Mouse (Mus musculus) gastrocnemius, adult 2 months (tissue): ENCODE data around the gene Ube2d3. TPM values are rescaled to one million over a fixed set of nuclear protein-coding genes. Genes with fewer than 3 reads are reported as not detected.
"Not testable (repeated sequence)": the region's sequence is repeated elsewhere in the genome, so short reads cannot be mapped to it uniquely, and the experiment has no call there.

Experiments
- DNase-seq: peaks from one replicate; pipeline ENCODE4 v3.0.0; 2022
- H3K27ac ChIP-seq: fragments of 200-600 bp; 2 replicates; pipeline ENCODE4 v1.8.1; 2022; ENCODE audit warnings: mild to moderate bottlenecking
- H3K4me3 ChIP-seq: fragments of 200-600 bp; 2 replicates; pipeline ENCODE4 v1.8.1; 2022; ENCODE audit warnings: mild to moderate bottlenecking, moderate library complexity
- CTCF ChIP-seq: fragments of 200-600 bp; IDR thresholded peaks from 2 replicates; pipeline ENCODE4 v1.8.1; 2022; ENCODE audit warnings: antibody characterized with exemption, mild to moderate bottlenecking, moderate library complexity
- intact Hi-C: fragments of 180-260 bp; cut with DNase I; formaldehyde crosslinking; loops from one replicate; pipeline ENCODE4 v1.15.1; 2025
- total RNA-seq, 2 experiments: library from RNA; stranded (reverse); gene quantifications; 2 replicates each; pipeline ENCODE4 v1.2.3; 2021

Ube2d3 gene
- total RNA-seq, 2 experiments from 2014 or later: 327 TPM

DNA sequence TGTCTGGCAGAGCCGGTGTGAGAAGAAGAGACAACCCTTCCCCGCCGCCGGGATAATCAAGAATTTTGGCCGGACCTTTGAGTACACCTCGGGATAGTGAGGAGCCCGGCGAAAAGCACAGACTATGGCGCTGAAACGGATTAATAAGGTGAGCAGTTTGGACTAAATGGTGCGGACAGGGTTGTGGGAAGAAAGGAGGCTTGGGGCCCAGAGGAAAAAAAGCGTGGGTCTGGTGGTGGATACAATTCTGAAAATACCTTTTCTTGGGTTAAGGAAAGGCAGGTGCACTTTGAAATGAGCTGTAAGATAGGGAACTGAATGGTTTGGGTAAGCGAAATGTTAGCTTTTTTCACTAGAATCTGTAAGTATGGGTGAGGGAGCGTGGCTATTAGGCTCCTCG is 1.7 kb downstream of the Ube2d3 start:
- H3K27ac ChIP-seq: peak overlapping the region; percentile 99
- no peak for DNase-seq
- TF ChIP-seq CTCF: no peak
- intact Hi-C loops: loop anchor here (5.0 kb wide), 2 partner anchors 63 to 78 kb away; no protein-coding TSS in a partner anchor
- peak overlapping the region; percentile 97 for H3K4me3 ChIP-seq

DNA sequence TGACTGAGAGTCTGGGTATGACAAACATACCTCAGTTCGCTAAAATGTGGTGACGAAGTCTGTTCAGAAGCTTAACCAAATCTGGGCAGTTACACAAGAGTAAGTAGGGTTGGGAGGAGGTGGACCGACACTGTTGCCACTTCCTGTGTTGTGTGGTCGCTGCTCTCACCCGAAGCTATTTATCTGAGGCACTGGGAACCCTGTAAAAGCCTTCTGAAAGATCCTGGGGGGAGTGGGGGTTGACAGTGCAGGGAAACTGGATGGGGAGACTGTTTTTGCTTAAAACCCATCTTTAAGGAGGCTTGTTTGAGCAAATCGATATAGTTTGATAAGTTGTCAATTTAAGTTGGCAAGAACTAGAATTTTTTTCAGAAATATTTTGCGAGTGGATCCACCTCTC is 2.3 kb downstream of the Ube2d3 start:
- no peak for DNase-seq
- intact Hi-C loops: no loop called here

GRCm38 (mm10) chr3:135440621-135441020 is 2.7 kb downstream of the Ube2d3 start:
- intact Hi-C loops: no loop called here
- peak overlapping the region; percentile 97 for H3K4me3 ChIP-seq
- no peak for DNase-seq
- H3K27ac ChIP-seq: peak overlapping the region; percentile 99
- TF ChIP-seq CTCF: no peak

More for the DNA sequence above, 2.3 kb downstream of the Ube2d3 start:
- H3K27ac ChIP-seq: peak overlapping the region; percentile 99
- H3K4me3 ChIP-seq: peak overlapping the region; percentile 97
- no peak for TF ChIP-seq CTCF

DNA sequence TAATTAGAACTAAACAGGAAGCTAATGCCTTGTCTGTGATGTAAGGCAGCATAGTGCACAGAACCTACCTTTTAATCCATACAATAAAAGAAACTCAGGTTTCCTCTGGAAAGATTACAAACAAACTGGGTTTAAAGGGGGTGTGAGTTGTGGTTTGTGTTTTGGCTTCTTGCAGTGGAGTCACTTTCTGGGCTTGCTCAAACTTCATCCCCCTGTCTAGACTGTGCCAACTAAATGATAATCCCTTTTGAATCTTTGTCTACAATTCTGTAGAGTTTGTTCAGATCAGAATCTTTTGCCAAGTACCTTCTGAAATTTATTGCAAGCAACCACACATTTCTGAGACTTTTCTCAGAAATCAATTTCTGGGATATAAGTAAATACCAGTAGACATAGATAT is 7.0 kb downstream of the Ube2d3 start:
- TF ChIP-seq CTCF: no peak
- intact Hi-C loops: no loop called here
- no peak for DNase-seq
- H3K27ac ChIP-seq: peak overlapping the region; percentile 36
- peak overlapping the region; percentile 0 for H3K4me3 ChIP-seq

- no peak overlapping the region for H3K27ac ChIP-seq
- intact Hi-C loops: no loop called here
- H3K4me3 ChIP-seq: no peak overlapping the region
- no peak for DNase-seq
- no peak for TF ChIP-seq CTCF
Observed at GRCm38 (mm10) chr3:135458981-135459380, 21.0 kb downstream of the Ube2d3 start.

DNA sequence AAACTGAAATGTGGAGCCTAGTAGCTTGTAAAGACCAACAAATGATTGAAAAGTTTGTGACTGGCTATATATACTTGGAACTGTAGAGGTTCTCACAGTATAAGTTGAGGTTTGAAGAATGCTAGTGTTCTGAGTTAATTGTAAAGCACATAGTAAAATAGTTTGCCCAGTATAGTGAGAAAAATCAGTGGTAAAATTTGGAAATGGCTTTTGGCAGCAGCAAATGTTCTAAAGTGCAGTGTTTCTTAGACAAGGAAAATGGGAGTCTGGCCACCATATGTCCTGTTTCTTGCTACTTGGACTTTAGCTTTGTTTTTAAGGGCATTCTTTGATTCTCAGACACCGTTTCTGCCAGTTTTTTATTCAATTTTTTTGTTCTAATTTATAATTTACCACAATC is 30.5 kb downstream of the Ube2d3 start:
- H3K27ac ChIP-seq: no peak overlapping the region
- no peak for DNase-seq
- intact Hi-C loops: no loop called here
- no peak for TF ChIP-seq CTCF
- no peak overlapping the region for H3K4me3 ChIP-seq

DNA sequence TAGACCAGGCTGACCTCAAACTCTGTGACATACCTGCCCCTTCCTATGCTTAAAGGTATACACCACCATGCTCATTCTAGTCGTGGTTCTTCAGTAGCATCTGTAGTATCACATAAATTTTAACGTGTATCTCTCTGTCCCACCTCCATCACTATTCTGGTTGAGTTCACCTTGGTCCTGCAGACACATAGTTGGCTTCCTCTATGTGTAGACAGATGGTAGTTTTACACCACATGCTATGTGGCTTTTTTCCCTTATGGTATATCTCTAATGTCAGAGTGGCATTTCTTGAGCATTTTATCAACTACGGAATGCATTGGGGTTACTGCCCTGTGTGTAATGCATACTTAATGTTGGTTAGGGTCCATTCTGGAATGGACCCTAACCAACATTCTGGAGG is 31.2 kb downstream of the Ube2d3 start:
- Histone ChIP-seq H3K27ac (no peak overlapping the region), H3K4me3 (no peak overlapping the region)
- no peak for DNase-seq
- intact Hi-C loops: no loop called here
- TF ChIP-seq CTCF: no peak

DNA sequence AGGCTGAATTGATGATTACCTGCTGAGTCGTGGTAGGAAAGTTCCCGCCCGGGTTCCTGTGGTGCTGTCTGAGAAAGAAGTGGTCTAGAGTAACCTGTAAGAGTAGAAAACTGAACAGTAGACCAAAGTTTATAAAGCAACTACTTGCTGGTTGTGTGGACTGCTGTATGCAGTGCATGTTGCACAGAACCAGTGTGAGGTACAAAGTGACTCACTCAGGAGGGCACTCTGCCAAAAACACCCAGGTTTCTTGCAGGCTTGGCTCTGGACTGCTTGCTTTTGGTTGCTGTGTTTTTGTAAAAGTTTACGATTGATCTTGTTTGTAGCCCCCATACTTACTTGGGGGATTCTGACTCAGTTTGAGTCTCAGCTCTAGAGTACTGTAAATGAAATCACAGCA is 32.0 kb downstream of the Ube2d3 start:
- intact Hi-C loops: no loop called here
- Histone ChIP-seq H3K4me3 (no peak overlapping the region), H3K27ac (no peak overlapping the region)
- TF ChIP-seq CTCF: no peak
- peak; percentile 73 for DNase-seq

DNA sequence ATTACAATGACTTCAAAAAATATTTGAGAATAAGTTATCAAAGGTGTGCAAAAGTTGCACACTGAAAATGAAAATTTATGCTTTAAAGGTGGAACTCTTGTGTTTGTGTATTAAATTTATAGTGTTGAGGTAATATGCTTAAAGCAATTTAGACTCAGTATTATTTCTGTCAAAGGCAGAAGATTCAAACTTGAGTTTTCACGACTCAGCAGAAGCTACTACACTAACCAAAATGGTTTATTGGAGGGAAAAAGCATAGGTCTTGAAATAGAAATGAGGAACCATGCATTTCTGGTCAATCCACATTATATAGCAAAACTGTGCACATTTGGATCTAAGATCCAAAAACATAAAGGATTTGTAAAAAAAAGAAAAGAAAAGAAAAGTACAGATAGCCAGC is 32.9 kb downstream of the Ube2d3 start:
- no peak for DNase-seq
- H3K4me3 ChIP-seq: no peak overlapping the region
- no peak for TF ChIP-seq CTCF
- no peak overlapping the region for H3K27ac ChIP-seq
- intact Hi-C loops: no loop called here

DNA sequence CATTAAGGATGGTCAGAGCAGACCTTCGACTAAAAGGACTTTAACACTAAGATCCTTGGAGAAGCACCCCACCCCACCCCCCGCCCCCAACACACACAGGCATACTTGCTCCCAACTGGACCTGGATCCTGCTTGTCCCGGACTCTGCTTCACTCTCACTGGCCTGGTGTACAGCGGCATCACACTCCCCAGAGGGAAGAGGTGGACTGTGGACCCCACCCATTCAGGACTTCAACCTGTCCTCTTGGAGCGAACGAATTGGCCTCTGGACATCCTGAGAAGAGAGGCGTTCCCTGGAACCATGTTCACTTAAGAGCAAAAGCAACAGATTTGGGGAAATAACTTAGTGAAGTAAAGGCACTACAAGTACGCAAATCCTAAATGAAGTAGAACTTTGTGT is 37.1 kb downstream of the Ube2d3 start:
- no peak for TF ChIP-seq CTCF
- DNase-seq: no peak
- Histone ChIP-seq H3K4me3 (no peak overlapping the region), H3K27ac (no peak overlapping the region)
- intact Hi-C loops: no loop called here

- intact Hi-C loops: no loop called here
- no peak for TF ChIP-seq CTCF
- no peak overlapping the region for H3K4me3 ChIP-seq
- no peak overlapping the region for H3K27ac ChIP-seq
- DNase-seq: no peak
Observed at GRCm38 (mm10) chr3:135476286-135476685, 38.3 kb downstream of the Ube2d3 start.

DNA sequence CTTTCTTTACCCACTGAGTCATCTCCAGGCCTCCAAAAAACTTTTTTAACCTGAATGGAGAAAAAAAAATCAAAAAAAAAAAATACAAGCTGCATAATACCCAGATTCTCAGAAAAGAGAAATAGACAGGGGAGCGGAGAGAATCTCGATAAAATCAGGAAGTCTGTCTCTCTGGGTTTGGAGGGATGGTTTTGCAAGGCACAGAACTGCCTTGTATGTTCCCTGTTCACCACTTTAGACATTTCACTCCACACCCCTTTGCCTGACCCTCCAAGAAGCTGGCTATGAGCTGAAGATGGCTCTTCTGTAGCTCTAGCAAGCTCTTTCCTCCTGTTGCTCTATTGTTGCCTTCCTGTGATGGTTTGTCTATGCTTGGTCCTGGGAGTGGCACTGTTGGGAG is 39.0 kb downstream of the Ube2d3 start:
- TF ChIP-seq CTCF: no peak
- Histone ChIP-seq H3K27ac (no peak overlapping the region), H3K4me3 (no peak overlapping the region)
- DNase-seq: no peak
- intact Hi-C loops: no loop called here

- H3K4me3 ChIP-seq, intact Hi-C loops, H3K27ac ChIP-seq, DNase-seq: not testable (repeated sequence)
Observed at GRCm38 (mm10) chr3:135479090-135479489, 41.1 kb downstream of the Ube2d3 start.

DNA sequence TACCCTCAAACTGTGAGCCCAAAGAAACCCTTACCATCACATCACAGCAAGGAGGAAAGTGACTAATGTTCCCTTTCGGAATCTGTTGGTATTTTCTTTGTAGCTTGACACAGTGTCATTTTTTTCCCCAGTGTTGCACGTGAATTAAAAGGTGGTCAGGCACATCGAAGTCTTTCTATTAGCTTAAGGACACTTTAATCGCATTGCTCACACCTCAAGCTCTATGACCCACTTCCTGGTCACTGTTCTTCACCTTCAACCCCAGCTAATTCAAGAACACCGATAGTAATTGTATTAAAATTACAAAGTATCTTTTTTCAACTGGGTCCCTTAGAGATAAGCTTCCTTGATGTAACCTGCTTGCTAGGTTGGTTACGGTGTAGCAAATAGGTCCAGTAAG is 42.8 kb downstream of the Ube2d3 start:
- no peak for TF ChIP-seq CTCF
- intact Hi-C loops: no loop called here
- DNase-seq: no peak
- Histone ChIP-seq H3K27ac (no peak overlapping the region), H3K4me3 (no peak overlapping the region)

DNA sequence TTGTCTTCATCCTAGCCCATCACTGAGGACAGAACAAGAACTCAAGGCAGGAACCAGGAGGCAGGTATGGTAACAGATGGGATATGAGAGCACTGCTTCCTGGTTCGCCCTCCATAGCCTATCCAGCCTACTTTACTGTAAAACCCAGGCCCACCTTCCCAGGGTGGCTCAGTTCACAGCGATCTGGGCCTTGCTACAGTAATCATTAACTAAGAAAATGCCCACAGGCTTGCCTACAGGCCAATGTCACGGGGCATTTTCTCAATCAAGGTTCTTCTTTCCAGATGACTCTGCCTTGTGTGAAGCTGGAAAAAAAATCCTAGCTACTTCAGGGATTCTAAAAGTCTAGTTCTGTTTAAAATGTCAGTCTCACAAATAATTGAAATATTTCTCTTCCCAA is 43.7 kb downstream of the Ube2d3 start:
- no peak for DNase-seq
- no peak overlapping the region for H3K4me3 ChIP-seq
- H3K27ac ChIP-seq: no peak overlapping the region
- no peak for TF ChIP-seq CTCF
- intact Hi-C loops: no loop called here

DNA sequence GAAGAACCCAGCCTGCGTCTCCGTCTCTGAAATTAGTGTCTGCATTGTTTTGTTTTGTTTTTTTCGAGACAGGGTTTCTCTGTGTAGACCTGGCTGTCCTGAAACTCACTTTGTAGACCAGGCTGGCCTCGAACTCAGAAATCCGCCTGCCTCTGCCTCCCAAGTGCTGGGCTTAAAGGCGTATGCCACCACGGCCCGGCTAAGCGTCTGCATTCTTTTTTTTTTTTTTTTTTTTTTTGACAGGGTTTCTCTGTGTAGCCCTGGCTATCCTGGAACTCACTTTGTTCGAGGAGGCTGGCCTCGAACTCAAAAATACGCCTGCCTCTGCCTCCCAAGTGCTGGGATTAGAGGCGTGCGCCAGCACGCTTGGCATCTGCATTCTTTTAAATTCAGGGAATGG is 46.7 kb downstream of the Ube2d3 start:
- DNase-seq, intact Hi-C loops: not testable (repeated sequence)
- H3K4me3 ChIP-seq: peak overlapping the region; percentile 90
- H3K27ac ChIP-seq: peak overlapping the region; percentile 90
